Mouse (Mus musculus) heart, embryonic 14.5 days (tissue): ENCODE measurements at regions not wholly inside any gene's neighbourhood (a gene's known extent, or its start where the extent isn't known, plus 50 kb on each side); places are given as distances from the start of the nearest gene placed in this dataset.

Experiments
- ATAC-seq: fragments of 200-750 bp; cut with Nextera tagmentation; 2 replicates; pipeline ENCODE4 v1.8.0; 2017; ENCODE audit warnings: low read depth, moderate TSS enrichment; ENCODE audit not compliant: insufficient number of reproducible peaks, insufficient read depth, low FRiP score
- H3K27ac ChIP-seq, 2 experiments: fragments of 200-500 bp in 1 of 2; fragments of 300-500 bp in 1 of 2; sonication (generic) in 1 of 2; replicated peaks in 1 of 2; 2 replicates each; pipeline ENCODE4 v1.5.1; 2012 to 2014; ENCODE audit warnings: low read depth in 2 of 2, low read length in 2 of 2, control low read depth in 1 of 2, mild to moderate bottlenecking in 1 of 2, mixed read lengths in 1 of 2; ENCODE audit not compliant: control insufficient read depth in 1 of 2, insufficient read depth in 1 of 2
- H3K27me3 ChIP-seq: fragments of 300-500 bp; sonication (generic); 2 replicates; pipeline ENCODE4 v1.6.1; 2014; ENCODE audit warnings: mild to moderate bottlenecking, low read length, control low read depth; ENCODE audit not compliant: control insufficient read depth, insufficient read depth
- H3K36me3 ChIP-seq: fragments of 300-500 bp; sonication (generic); 2 replicates; pipeline ENCODE4 v1.6.1; 2014; ENCODE audit warnings: mild to moderate bottlenecking, control low read depth, low read length, mixed read lengths; ENCODE audit not compliant: control insufficient read depth, insufficient read depth
- H3K4me1 ChIP-seq, 2 experiments: fragments of 200-500 bp in 1 of 2; fragments of 300-500 bp in 1 of 2; sonication (generic) in 1 of 2; 2 replicates each; pipeline ENCODE4 v1.6.1; 2012 to 2014; ENCODE audit warnings: low read length in 2 of 2, control low read depth in 1 of 2, mixed read lengths in 1 of 2; ENCODE audit not compliant: control insufficient read depth in 2 of 2, insufficient read depth in 2 of 2
- H3K4me2 ChIP-seq: fragments of 300-500 bp; sonication (generic); 2 replicates; pipeline ENCODE4 v1.6.1; 2014; ENCODE audit warnings: mild to moderate bottlenecking, low read length
- H3K4me3 ChIP-seq, 2 experiments: fragments of 200-500 bp in 1 of 2; fragments of 300-500 bp in 1 of 2; sonication (generic) in 1 of 2; 2 replicates each; pipeline ENCODE4 v1.5.1; 2012 to 2014; ENCODE audit warnings: low read length in 2 of 2, mild to moderate bottlenecking in 2 of 2, control low read depth in 1 of 2, low read depth in 1 of 2, moderate library complexity in 1 of 2; ENCODE audit not compliant: control insufficient read depth in 1 of 2, insufficient read depth in 1 of 2
- H3K9ac ChIP-seq: fragments of 300-500 bp; sonication (generic); 2 replicates; pipeline ENCODE4 v1.6.1; 2014; ENCODE audit warnings: mild to moderate bottlenecking, low read length
- H3K9me3 ChIP-seq: fragments of 300-500 bp; sonication (generic); 2 replicates; pipeline ENCODE4 v1.6.1; 2016; ENCODE audit warnings: low read length, control low read depth; ENCODE audit not compliant: control insufficient read depth
- WGBS: fragments of 180-500 bp; shearing (Covaris S2); extraction: QIAGEN DNeasy Blood & Tissue Kit; methylation state at CpG from one replicate; pipeline ENCODE4 v1.1.7; 2014; 5-methylcytosine and 5-hydroxymethylcytosine counted together

GRCm38 (mm10) chr12:25355217-25355616, 258.3 kb upstream of the Id2 start:
- ATAC-seq = no peak
- H3K4me3 ChIP-seq = no peak overlapping the region
- H3K4me2 ChIP-seq = no peak overlapping the region
- H3K27me3 ChIP-seq = no peaks in the 10 kb centered on the region
- 88% methylated on average over 1 of the region's 1 CpGs for WGBS
- H3K9me3 ChIP-seq = no peaks in the 10 kb centered on the region
- H3K9ac ChIP-seq = no peak overlapping the region
- peaks cover 0 to 3% of the 10 kb centered on the region in 2 experiments; a peak in 1 of 4 replicates for H3K4me1 ChIP-seq
- no peaks in the 10 kb centered on the region for H3K36me3 ChIP-seq
- H3K27ac ChIP-seq = no peak overlapping the region

DNA sequence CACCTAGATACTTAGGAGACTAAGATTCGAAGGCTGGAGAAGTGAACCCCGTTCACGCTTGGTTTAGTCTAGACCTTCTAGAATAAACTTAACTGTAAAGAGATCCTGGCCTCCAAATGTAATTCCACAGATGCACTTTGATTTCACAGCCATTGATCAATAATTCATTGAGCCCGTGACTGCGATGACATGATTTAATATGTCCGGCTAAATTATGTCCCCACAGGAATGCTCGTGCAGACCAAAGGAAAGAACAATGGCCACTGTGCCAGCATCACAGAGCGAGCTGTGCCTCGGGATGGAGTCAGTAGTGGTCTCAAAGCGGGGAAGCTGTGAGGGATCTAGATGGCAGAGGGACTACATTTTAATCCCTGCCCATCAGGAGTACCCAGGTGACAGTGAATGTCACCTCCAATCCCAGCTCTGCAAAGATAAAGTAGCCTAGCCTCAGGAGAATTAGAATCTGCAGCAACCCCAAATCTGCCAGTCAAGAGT, 256.5 kb upstream of the Id2 start:
- no peak overlapping the region for H3K4me2 ChIP-seq
- 93% methylated on average over 10 of the region's 10 CpGs for WGBS
- H3K27me3 ChIP-seq = no peaks in the 10 kb centered on the region
- no peak for ATAC-seq
- no peaks in the 10 kb centered on the region for H3K9me3 ChIP-seq
- H3K36me3 ChIP-seq = no peaks in the 10 kb centered on the region
- H3K9ac ChIP-seq = no peak overlapping the region
- H3K27ac ChIP-seq = no peak overlapping the region
- no peak overlapping the region for H3K4me3 ChIP-seq
- H3K4me1 ChIP-seq = peaks cover 0 to 3% of the 10 kb centered on the region in 2 experiments; a peak in 1 of 4 replicates

DNA sequence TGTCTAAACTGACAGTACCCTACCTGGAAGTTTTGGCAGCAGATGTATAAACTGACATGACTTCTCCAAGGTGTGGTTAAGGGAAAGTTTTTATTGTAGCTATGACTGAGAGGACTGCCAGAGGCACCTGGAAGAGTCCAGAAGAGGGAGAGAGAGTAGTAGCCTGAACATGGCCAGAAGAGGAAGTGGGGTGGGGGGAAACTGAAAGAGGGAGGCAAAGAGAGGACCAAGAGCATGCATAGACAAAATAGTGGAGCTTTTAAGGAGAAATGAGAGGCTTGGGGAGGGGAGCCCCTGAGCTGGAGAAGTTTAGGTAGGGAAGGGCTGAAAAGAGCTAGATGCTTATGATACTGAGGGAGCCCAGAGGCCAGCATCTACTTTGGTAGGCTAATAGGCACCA, 255.2 kb upstream of the Id2 start:
- Histone ChIP-seq H3K4me2 (no peak overlapping the region), H3K4me3 (no peak overlapping the region), H3K27me3 (no peaks in the 10 kb centered on the region), H3K9me3 (no peaks in the 10 kb centered on the region), H3K27ac (no peak overlapping the region), H3K9ac (no peak overlapping the region), H3K36me3 (no peaks in the 10 kb centered on the region), H3K4me1 (peaks cover 0 to 3% of the 10 kb centered on the region in 2 experiments; a peak in 1 of 4 replicates)
- ATAC-seq = no peak

DNA sequence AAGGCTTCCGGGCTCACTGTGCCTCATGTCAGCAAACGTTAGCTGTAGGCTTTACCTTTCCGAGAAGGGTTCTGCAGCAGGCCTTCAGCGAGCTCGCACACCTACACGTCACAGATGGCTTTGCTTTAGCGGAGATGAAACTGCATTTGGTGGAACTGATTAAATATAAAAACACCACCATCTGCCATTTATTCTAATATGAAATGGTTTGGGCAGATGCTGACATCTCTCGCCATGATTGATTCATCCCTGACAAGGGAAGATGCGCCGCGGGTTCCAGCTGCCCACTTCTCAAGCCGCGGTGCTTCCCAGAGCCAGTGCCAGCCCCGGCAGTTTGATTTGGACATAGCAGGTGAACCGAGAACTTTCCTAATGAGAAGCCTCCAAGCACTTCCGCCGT, 247.4 kb upstream of the Id2 start:
- Histone ChIP-seq H3K4me3 (no peak overlapping the region), H3K36me3 (no peaks in the 10 kb centered on the region), H3K9me3 (no peaks in the 10 kb centered on the region), H3K4me1 (no peaks in the 10 kb centered on the region), H3K27ac (no peak overlapping the region), H3K4me2 (no peak overlapping the region), H3K27me3 (no peaks in the 10 kb centered on the region), H3K9ac (no peak overlapping the region)
- no peak for ATAC-seq
- 89% methylated on average over 17 of the region's 17 CpGs for WGBS

- no peak for ATAC-seq
- Histone ChIP-seq H3K27ac (no peak overlapping the region), H3K9me3 (no peaks in the 10 kb centered on the region), H3K4me3 (no peak overlapping the region), H3K4me1 (peaks cover 0 to 3% of the 10 kb centered on the region in 2 experiments; a peak in 1 of 4 replicates), H3K36me3 (no peaks in the 10 kb centered on the region), H3K9ac (no peak overlapping the region), H3K4me2 (no peak overlapping the region), H3K27me3 (no peaks in the 10 kb centered on the region)
- 67% methylated on average over 1 of the region's 1 CpGs for WGBS
These were observed 241.8 kb upstream of the Id2 start for GRCm38 (mm10) chr12:25338771-25339170.

GRCm38 (mm10) chr12:25335930-25336329, 239.0 kb upstream of the Id2 start:
- WGBS = 65% methylated on average over 2 of the region's 2 CpGs
- H3K36me3 ChIP-seq = no peaks in the 10 kb centered on the region
- H3K9ac ChIP-seq = no peak overlapping the region
- no peak for ATAC-seq
- peaks cover 0 to 3% of the 10 kb centered on the region in 2 experiments; a peak in 1 of 4 replicates for H3K4me1 ChIP-seq
- no peaks in the 10 kb centered on the region for H3K27me3 ChIP-seq
- no peak overlapping the region for H3K4me3 ChIP-seq
- H3K9me3 ChIP-seq = no peaks in the 10 kb centered on the region
- H3K4me2 ChIP-seq = no peak overlapping the region
- no peak overlapping the region for H3K27ac ChIP-seq

- no peak for ATAC-seq
- H3K9ac ChIP-seq = no peak overlapping the region
- H3K4me3 ChIP-seq = no peak overlapping the region
- no peak overlapping the region for H3K4me2 ChIP-seq
- H3K27me3 ChIP-seq = no peaks in the 10 kb centered on the region
- no peaks in the 10 kb centered on the region for H3K9me3 ChIP-seq
- H3K27ac ChIP-seq = no peak overlapping the region
- peaks cover 5 to 7% of the 10 kb centered on the region in 2 experiments; a peak in 2 of 4 replicates for H3K4me1 ChIP-seq
- H3K36me3 ChIP-seq = no peaks in the 10 kb centered on the region
- 89% methylated on average over 5 of the region's 5 CpGs for WGBS
These were observed 238.1 kb upstream of the Id2 start for GRCm38 (mm10) chr12:25335069-25335468.

DNA sequence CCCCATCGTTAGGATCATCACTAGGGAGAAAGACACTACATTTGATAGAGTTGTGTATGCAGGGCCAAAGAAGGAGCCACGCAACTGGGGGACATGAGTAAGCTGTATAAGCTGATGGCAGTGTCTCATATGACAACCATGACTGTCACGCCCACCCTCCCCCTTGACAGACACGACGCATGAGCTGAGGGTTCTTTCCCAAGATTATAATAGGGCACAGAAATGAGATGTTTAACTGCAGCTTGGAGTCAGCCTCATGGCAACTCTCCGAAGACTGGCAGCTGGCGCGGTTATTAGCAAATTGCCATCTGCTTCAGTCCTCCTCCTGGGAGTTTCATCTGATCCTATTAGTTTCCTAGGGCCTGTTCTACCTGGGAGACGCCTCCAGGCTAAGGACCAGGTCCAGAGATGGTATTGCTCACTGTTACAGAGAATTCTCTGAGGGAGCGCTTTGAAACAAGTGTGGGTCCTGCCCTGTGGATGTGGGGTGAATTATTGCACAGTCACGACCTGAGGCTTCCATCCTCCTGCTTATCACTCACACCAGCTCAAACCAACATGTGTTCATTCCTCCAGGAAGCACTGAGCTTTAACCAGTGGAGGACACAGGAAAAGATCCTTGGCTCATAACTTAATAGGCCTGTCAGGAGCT, 235.6 kb upstream of the Id2 start:
- Histone ChIP-seq H3K4me3 (no peak overlapping the region), H3K27ac (no peak overlapping the region), H3K9ac (no peak overlapping the region), H3K36me3 (no peaks in the 10 kb centered on the region), H3K4me2 (no peak overlapping the region), H3K9me3 (no peaks in the 10 kb centered on the region), H3K4me1 (peaks cover 15% of the 10 kb centered on the region in 2 experiments), H3K27me3 (no peaks in the 10 kb centered on the region)
- ATAC-seq = no peak
- WGBS = 89% methylated on average over 11 of the region's 11 CpGs
